Mouse (Mus musculus): ENCODE results near the gene Fam204a. TPM values are rescaled to one million over a fixed set of nuclear protein-coding genes. Genes with fewer than 3 reads are reported as not detected.

The Fam204a gene
- total and polyA plus RNA-seq, 3 experiments: 9.3 to 76.5 (median 37.7) TPM

- H3K4me3 ChIP-seq (ENCODE audit: low read depth, low read length): no peak overlapping the region
- peaks cover 58% of the 10 kb centered on the region for H3K36me3 ChIP-seq (replicated peaks)
- H3K27me3 ChIP-seq (ENCODE audit: insufficient read depth, low read length): no peaks in the 10 kb centered on the region
- TF ChIP-seq CTCF (IDR thresholded peaks at IDR 0.05; ENCODE audit: low read depth, low read length) (no peak), POLR2AphosphoS5 (IDR thresholded peaks at IDR 0.05; ENCODE audit: insufficient replicate concordance, low read depth, low read length) (no peak), GATA1 (IDR thresholded peaks at IDR 0.05; ENCODE audit: borderline replicate concordance, low read length) (no peak), GATA2 (IDR thresholded peaks at IDR 0.05; ENCODE audit: borderline replicate concordance, low read depth, low read length) (no peak), TAL1 (conservative IDR thresholded peaks at IDR 0.05; ENCODE audit: low read depth, low read length) (no peak)
- peaks cover 13% of the 10 kb centered on the region for H3K4me1 ChIP-seq (ENCODE audit: insufficient read depth, low read depth, low read length)
- DNase-seq (ENCODE audit: low spot score): no peak
- ATAC-seq (ENCODE audit: extremely low read depth, insufficient number of reproducible peaks, low FRiP score, poor library complexity, severe bottlenecking): no peak
- H3K9me3 ChIP-seq (replicated peaks): no peaks in the 10 kb centered on the region
These were observed 18.3 kb downstream of the Fam204a start for GRCm38 (mm10) chr19:60208173-60208572.

DNA sequence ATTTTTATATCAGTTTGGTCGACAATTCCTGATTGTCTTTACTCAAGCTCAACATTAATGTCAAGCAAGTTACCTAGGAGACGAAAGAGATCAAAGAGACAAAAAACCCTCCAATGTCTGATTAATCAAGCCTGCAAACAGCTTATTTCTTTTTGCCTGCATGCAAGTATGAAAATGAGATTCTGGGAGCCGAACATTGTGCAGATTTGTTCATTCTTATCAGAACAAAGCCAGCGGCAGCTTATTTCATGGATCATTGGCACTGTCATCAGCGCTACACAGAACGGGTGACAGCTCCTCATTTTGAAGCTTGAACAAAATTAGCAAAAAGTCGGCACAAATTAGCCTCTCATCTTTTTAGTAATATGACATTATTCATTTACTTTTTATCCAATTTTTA, 22.3 kb downstream of the Fam204a start:
- ATAC-seq (ENCODE audit: extremely low read depth, insufficient number of reproducible peaks, low FRiP score, poor library complexity, severe bottlenecking): no peak
- Histone ChIP-seq H3K4me1 (ENCODE audit: insufficient read depth, low read depth, low read length) (peaks cover 19% of the 10 kb centered on the region), H3K4me3 (ENCODE audit: low read depth, low read length) (no peak overlapping the region), H3K9me3 (replicated peaks) (no peaks in the 10 kb centered on the region), H3K36me3 (replicated peaks) (peaks cover 61% of the 10 kb centered on the region), H3K27me3 (ENCODE audit: insufficient read depth, low read length) (no peaks in the 10 kb centered on the region)
- DNase-seq (ENCODE audit: low spot score): no peak
- TF ChIP-seq GATA1 (IDR thresholded peaks at IDR 0.05; ENCODE audit: borderline replicate concordance, low read length): no peak
- no peak for TF ChIP-seq TAL1 (conservative IDR thresholded peaks at IDR 0.05; ENCODE audit: low read depth, low read length)
- no peak for TF ChIP-seq GATA2 (IDR thresholded peaks at IDR 0.05; ENCODE audit: borderline replicate concordance, low read depth, low read length)
- TF ChIP-seq POLR2AphosphoS5 (IDR thresholded peaks at IDR 0.05; ENCODE audit: insufficient replicate concordance, low read depth, low read length): no peak
- TF ChIP-seq CTCF (IDR thresholded peaks at IDR 0.05; ENCODE audit: low read depth, low read length): no peak

GRCm38 (mm10) chr19:60200294-60200693, 26.2 kb downstream of the Fam204a start:
- TF ChIP-seq CTCF (IDR thresholded peaks at IDR 0.05; ENCODE audit: low read depth, low read length): no peak
- no peak for TF ChIP-seq GATA2 (IDR thresholded peaks at IDR 0.05; ENCODE audit: borderline replicate concordance, low read depth, low read length)
- TF ChIP-seq GATA1 (IDR thresholded peaks at IDR 0.05; ENCODE audit: borderline replicate concordance, low read length): no peak
- no peak for TF ChIP-seq POLR2AphosphoS5 (IDR thresholded peaks at IDR 0.05; ENCODE audit: insufficient replicate concordance, low read depth, low read length)
- no peak for TF ChIP-seq TAL1 (conservative IDR thresholded peaks at IDR 0.05; ENCODE audit: low read depth, low read length)
- no peaks in the 10 kb centered on the region for H3K27me3 ChIP-seq (ENCODE audit: insufficient read depth, low read length)
- peaks cover 61% of the 10 kb centered on the region for H3K36me3 ChIP-seq (replicated peaks)
- H3K4me1 ChIP-seq (ENCODE audit: insufficient read depth, low read depth, low read length): peaks cover 9% of the 10 kb centered on the region
- H3K9me3 ChIP-seq (replicated peaks): no peaks in the 10 kb centered on the region
- H3K4me3 ChIP-seq (ENCODE audit: low read depth, low read length): no peak overlapping the region
- DNase-seq (ENCODE audit: low spot score) (no peak), ATAC-seq (ENCODE audit: extremely low read depth, insufficient number of reproducible peaks, low FRiP score, poor library complexity, severe bottlenecking) (no peak)

GRCm38 (mm10) chr19:60199152-60199551, 27.3 kb downstream of the Fam204a start:
- no peaks in the 10 kb centered on the region for H3K27me3 ChIP-seq (ENCODE audit: insufficient read depth, low read length)
- DNase-seq (ENCODE audit: low spot score) (no peak), ATAC-seq (ENCODE audit: extremely low read depth, insufficient number of reproducible peaks, low FRiP score, poor library complexity, severe bottlenecking) (no peak)
- H3K36me3 ChIP-seq (replicated peaks): peaks cover 67% of the 10 kb centered on the region
- H3K4me3 ChIP-seq (ENCODE audit: low read depth, low read length): no peak overlapping the region
- no peak for TF ChIP-seq GATA1 (IDR thresholded peaks at IDR 0.05; ENCODE audit: borderline replicate concordance, low read length)
- TF ChIP-seq POLR2AphosphoS5 (IDR thresholded peaks at IDR 0.05; ENCODE audit: insufficient replicate concordance, low read depth, low read length): no peak
- TF ChIP-seq TAL1 (conservative IDR thresholded peaks at IDR 0.05; ENCODE audit: low read depth, low read length): no peak
- no peak for TF ChIP-seq CTCF (IDR thresholded peaks at IDR 0.05; ENCODE audit: low read depth, low read length)
- TF ChIP-seq GATA2 (IDR thresholded peaks at IDR 0.05; ENCODE audit: borderline replicate concordance, low read depth, low read length): no peak
- H3K4me1 ChIP-seq (ENCODE audit: insufficient read depth, low read depth, low read length): peaks cover 6% of the 10 kb centered on the region; the same call in 1 of the 2 replicates
- H3K9me3 ChIP-seq (replicated peaks): no peaks in the 10 kb centered on the region

DNA sequence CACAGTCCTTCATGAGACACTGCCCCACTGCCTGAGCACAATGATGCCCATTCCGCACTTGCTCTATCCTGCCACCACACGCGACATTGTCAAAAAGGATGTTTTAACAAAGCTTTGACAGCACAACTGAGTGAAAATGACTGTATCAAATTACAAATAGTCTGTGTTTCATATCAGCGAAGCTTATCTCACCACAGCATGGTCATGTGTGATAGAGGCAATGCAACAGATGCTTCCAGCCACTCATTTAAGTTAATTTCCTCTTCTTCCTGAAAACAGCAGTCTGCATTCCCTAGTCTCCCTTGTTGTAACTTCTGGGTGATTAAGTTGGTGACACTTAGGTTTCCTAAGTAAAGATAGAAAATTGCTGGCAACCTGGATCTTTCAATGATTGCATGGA, 33.7 kb downstream of the Fam204a start:
- ATAC-seq (ENCODE audit: extremely low read depth, insufficient number of reproducible peaks, low FRiP score, poor library complexity, severe bottlenecking) (peak; percentile 66), DNase-seq (ENCODE audit: low spot score) (no peak)
- TF ChIP-seq GATA1 (IDR thresholded peaks at IDR 0.05; ENCODE audit: borderline replicate concordance, low read length) (no peak), GATA2 (IDR thresholded peaks at IDR 0.05; ENCODE audit: borderline replicate concordance, low read depth, low read length) (no peak), TAL1 (conservative IDR thresholded peaks at IDR 0.05; ENCODE audit: low read depth, low read length) (no peak), POLR2AphosphoS5 (IDR thresholded peaks at IDR 0.05; ENCODE audit: insufficient replicate concordance, low read depth, low read length) (no peak), CTCF (IDR thresholded peaks at IDR 0.05; ENCODE audit: low read depth, low read length) (no peak)
- H3K27me3 ChIP-seq (ENCODE audit: insufficient read depth, low read length): no peaks in the 10 kb centered on the region
- no peak overlapping the region for H3K4me3 ChIP-seq (ENCODE audit: low read depth, low read length)
- peaks cover 9% of the 10 kb centered on the region for H3K4me1 ChIP-seq (ENCODE audit: insufficient read depth, low read depth, low read length)
- no peaks in the 10 kb centered on the region for H3K9me3 ChIP-seq (replicated peaks)
- peaks cover 61% of the 10 kb centered on the region for H3K36me3 ChIP-seq (replicated peaks)

GRCm38 (mm10) chr19:60189206-60189605, 37.3 kb downstream of the Fam204a start:
- Histone ChIP-seq H3K4me1 (ENCODE audit: insufficient read depth, low read depth, low read length) (peaks cover 9% of the 10 kb centered on the region), H3K9me3 (replicated peaks) (no peaks in the 10 kb centered on the region), H3K27me3 (ENCODE audit: insufficient read depth, low read length) (no peaks in the 10 kb centered on the region), H3K4me3 (ENCODE audit: low read depth, low read length) (no peak overlapping the region), H3K36me3 (replicated peaks) (peaks cover 38% of the 10 kb centered on the region)
- TF ChIP-seq TAL1 (conservative IDR thresholded peaks at IDR 0.05; ENCODE audit: low read depth, low read length) (no peak), CTCF (IDR thresholded peaks at IDR 0.05; ENCODE audit: low read depth, low read length) (no peak), GATA2 (IDR thresholded peaks at IDR 0.05; ENCODE audit: borderline replicate concordance, low read depth, low read length) (no peak), GATA1 (IDR thresholded peaks at IDR 0.05; ENCODE audit: borderline replicate concordance, low read length) (no peak), POLR2AphosphoS5 (IDR thresholded peaks at IDR 0.05; ENCODE audit: insufficient replicate concordance, low read depth, low read length) (no peak)
- DNase-seq (ENCODE audit: low spot score): no peak
- ATAC-seq (ENCODE audit: extremely low read depth, insufficient number of reproducible peaks, low FRiP score, poor library complexity, severe bottlenecking): no peak
